Mouse (Mus musculus): Measurements from ENCODE around the gene Map2k4.

DNA sequence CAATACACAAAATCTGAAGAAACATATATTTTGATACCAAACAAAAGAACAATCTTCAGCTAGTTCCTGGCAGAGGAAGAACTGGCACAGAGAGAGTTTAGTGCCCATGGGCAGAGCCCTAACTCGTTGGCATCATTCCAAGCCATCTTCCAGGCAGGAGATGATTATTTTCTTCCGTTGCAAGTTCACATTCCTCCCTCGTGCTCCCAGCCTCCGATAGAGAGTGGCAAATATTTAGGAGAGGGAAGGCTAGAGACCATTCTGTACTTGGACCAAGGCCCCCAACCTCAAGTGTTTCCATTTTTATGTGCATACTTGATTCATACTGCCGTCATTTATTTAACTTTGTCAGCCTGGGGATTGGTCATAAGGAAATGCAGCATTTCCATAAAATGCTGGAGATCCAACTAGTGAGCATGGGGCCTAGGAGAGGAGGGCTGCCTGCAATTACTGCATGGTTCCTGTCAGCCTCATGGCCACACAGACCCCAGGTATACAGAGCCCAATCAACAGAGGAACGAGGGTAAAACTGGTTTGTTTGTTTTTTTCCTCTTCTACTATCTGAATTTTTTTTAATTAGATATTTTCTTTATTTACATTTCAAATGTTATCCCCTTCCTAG, 120.6 kb downstream of the Map2k4 start:
- TF ChIP-seq CTCF (IDR thresholded peaks at IDR 0.05; ENCODE audit: borderline replicate concordance, control insufficient read depth, extremely low read depth, insufficient read depth, low read length, poor library complexity) (no peak), POLR2A (IDR thresholded peaks at IDR 0.05; ENCODE audit: control insufficient read depth, extremely low read depth, insufficient read depth, low read length, poor library complexity) (no peak)

Data from thymus, adult 2 months (tissue).